Mouse (Mus musculus) left cerebral cortex, postnatal 10 days (tissue): Measurements from ENCODE around the gene Sgk1. TPM values are rescaled to one million over a fixed set of nuclear protein-coding genes. Genes with fewer than 3 reads are reported as not detected.

Experiments used
- DNase-seq, 2 experiments: peaks; one replicate each; pipeline ENCODE4 v3.0.0; 2021 to 2022; ENCODE audit warnings: low spot score in 2 of 2, mixed read lengths in 1 of 2; ENCODE audit errors: extremely low spot score in 1 of 2
- intact Hi-C: fragments of 180-260 bp; cut with DNase I; formaldehyde crosslinking; loops from one replicate; pipeline ENCODE4 v1.15.1; 2025
- total RNA-seq, 2 experiments: library from RNA; stranded (reverse); gene quantifications; 2 replicates each; pipeline ENCODE4 v1.2.3; 2021

The Sgk1 gene
- total RNA-seq, 2 experiments from 2014 or later: 70.4 to 86.9 TPM

DNA sequence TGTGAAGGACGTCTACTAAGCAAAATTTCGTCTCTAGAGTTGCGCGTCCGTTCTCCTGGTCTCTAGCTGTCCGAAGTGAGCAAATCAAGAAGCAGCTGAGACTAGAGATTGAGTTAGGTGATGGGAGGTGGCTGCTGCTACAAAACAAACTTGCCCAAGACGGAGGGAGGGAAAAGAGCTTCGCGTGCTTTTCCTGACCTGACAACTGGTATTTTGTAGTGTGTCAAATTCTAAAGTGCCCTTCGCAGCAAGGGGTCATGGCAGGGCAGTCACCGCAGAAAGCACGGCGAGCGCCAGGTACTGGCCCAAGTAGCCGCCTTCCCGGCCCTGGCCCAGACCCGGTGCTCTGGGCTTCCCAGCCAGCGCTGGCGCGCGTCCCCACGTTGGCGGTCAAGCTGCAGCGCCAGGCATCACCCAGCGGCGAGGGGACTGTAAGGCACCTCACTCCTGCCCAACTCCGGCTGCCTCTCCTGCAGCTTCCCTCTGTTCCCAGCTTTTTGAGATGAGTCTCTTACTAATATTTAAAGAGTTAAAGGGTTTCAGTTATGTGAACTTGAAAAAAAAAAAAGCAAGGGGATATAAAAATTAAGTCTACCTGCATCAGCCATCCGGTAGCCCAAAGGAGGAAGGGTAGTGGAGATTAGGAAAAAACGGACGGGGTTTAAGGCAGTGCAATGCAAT is 111.0 kb downstream of the Sgk1 start:
- DNase-seq: peak; percentile 52 to 93
- intact Hi-C loops: loop anchor here (5.0 kb wide), 3 partner anchors 216 to 391 kb away; no protein-coding TSS in a partner anchor

DNA sequence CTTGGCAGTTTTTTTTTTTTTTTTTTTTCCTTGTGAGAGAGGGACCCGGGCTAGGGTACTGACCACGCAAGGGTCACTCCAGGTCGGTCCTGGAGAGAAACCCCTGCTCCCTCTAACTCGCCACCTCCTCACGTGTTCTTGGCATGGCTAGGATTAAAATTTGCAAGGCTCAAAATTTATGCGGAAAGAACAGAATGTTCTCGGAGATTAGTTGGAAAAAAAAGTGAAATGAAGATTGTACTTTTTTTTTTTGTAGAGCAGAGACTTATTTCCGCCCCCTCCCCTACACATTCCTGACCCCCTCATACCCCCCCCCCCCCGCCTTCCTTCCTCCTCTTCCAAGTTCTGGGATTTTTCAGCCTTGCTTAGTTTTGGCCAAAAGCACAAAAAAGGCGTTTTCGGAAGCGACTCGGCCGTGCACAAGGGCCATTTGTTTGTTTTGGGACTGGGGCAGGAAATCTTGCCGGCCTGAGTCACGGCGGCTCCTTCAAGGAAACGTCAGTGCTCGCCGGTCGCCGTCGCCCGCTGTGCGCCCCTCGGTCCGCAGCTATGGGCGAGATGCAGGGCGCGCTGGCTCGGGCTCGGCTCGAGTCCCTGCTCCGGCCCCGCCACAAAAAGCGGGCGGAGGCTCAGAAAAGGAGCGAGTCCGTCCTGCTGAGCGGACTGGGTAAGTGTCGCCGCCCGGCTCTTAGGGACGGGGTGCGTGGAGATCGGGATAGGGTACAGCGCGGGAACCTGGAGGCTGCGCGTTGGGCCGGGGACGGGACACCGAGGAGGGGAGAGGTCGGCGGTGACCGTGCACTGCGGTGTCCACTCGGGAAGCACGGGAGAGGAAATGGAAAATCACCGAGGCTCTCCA is 111.8 kb downstream of the Sgk1 start:
- DNase-seq: peak in 1 of 2 experiments; percentile 90
- intact Hi-C loops: loop anchor here (2.0 to 5.0 kb wide), 4 partner anchors 109 to 391 kb away; no protein-coding TSS in a partner anchor

DNA sequence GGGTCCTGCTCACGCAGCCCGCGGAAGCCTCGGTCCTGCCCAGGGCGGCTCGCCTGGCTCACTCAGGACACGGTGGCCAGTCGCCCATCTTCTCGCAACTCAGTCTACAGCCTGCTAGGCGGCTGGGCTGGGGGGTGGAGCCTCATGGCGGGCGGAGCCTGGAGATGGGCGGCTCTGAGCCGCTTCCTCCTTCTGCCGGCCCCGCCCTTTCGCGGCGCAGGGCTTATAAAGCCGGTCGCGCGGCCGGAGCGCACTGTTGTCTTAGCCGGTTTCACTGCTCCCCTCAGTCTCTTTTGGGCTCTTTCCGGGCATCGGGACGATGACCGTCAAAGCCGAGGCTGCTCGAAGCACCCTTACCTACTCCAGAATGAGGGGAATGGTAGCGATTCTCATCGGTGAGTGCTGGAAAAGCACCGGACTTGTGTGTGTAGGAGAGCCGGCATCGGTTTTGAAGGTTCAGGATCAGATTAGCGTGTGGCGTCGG is 112.5 kb downstream of the Sgk1 start:
- intact Hi-C loops: loop anchor here (2.0 to 5.0 kb wide), 4 partner anchors 110 to 392 kb away; no protein-coding TSS in a partner anchor
- DNase-seq: peak; percentile 94 to 98

DNA sequence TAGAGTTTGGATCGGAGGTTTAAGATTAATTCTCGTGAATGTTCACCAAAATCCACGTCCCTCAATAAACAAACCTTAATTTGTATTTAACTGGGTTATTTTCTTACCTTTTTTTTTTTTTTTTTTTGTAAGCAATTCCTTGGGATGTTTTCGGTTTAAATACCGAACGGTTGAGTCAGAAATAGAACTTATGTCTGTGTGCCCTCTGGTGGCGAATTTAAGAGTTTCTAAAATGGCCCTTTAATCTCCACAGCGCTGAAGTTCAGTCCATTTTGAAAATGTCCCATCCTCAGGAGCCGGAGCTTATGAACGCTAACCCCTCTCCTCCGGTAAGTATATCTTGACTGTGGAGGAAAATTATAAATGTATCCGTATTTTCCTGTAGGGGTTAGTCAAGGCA is 113.2 kb downstream of the Sgk1 start:
- intact Hi-C loops: loop anchor here (1.0 to 2.0 kb wide), 2 partner anchors 110 to 530 kb away; no protein-coding TSS in a partner anchor
- peak; percentile 54 to 71 for DNase-seq

DNA sequence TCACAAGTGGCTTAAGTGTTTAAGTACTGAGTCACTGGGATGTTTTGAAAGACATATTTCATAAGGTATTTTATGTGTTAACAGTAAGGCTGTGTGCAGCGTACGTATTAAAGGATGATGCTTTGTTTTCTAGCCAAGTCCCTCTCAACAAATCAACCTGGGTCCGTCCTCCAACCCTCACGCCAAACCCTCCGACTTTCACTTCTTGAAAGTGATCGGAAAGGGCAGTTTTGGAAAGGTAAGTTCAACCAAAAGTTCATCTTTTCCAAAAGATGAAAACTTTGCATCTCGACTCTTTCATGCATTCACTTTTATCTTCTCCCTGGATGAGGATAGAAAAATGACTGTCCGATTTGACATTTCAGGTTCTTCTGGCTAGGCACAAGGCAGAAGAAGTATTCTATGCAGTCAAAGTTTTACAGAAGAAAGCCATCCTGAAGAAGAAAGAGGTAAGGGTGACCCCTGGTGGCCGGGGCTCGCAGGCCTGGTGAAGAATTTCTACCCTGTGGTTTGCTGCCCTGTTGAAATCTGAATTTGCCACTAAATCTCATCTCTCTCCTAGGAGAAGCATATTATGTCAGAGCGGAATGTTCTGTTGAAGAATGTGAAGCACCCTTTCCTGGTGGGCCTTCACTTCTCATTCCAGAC is 113.8 kb downstream of the Sgk1 start:
- intact Hi-C loops: loop anchor here (1.0 to 2.0 kb wide), 2 partner anchors 111 to 530 kb away; no protein-coding TSS in a partner anchor
- DNase-seq: peak; percentile 72 to 83

DNA sequence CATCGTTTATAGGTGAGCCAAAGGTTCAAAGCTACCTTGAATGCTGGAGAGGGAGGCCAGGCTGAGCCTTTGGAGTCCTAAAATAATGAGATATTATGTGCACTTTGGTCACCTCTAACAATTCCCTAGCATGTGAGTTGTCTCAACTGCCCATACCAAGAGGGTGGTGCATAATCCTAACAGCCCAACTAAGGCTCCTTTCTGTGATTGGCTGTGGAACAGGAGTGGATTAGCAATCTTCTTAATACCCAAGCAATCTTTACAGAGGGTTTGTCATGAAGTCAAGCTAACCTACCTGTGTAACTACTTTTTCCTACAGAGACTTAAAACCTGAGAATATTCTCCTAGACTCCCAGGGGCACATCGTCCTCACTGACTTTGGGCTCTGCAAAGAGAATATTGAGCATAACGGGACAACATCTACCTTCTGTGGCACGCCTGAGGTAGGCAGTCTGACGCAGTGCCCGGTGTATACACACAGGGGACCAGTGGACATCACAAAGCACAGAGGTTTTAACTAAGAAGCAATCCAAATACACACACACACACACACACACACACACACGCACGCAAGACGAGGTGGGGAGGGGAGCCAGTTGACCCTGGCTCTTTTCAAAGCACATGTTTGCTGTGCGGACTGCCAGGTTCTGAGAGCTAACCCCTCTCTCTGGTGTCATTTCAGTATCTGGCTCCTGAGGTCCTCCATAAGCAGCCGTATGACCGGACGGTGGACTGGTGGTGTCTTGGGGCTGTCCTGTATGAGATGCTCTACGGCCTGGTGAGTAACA is 114.9 kb downstream of the Sgk1 start:
- intact Hi-C loops: no loop called here
- DNase-seq: no peak

DNA sequence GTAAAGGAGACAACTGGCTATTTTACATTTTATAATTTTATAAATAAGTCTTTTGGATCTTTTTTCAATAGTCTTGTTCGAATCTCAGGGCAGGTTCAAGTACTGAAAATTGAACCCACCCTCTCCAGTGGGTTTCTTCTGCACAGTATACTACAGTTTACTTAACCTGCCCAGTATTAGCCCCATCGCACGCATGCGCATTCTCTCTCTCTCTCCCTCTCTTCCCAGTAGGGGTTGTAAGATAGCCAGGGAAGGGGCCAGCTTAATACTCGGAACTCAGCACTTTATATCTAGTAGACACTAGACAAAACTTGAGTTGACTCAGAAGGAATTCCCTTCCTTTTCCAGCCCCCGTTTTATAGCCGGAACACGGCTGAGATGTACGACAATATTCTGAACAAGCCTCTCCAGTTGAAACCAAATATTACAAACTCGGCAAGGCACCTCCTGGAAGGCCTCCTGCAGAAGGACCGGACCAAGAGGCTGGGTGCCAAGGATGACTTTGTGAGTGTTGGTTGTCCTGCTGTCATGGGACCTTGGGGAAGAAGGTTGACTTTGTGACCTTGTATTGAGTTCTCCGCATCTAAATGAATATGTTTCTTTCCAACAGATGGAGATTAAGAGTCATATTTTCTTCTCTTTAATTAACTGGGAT is 115.7 kb downstream of the Sgk1 start:
- intact Hi-C loops: no loop called here
- DNase-seq: no peak

DNA sequence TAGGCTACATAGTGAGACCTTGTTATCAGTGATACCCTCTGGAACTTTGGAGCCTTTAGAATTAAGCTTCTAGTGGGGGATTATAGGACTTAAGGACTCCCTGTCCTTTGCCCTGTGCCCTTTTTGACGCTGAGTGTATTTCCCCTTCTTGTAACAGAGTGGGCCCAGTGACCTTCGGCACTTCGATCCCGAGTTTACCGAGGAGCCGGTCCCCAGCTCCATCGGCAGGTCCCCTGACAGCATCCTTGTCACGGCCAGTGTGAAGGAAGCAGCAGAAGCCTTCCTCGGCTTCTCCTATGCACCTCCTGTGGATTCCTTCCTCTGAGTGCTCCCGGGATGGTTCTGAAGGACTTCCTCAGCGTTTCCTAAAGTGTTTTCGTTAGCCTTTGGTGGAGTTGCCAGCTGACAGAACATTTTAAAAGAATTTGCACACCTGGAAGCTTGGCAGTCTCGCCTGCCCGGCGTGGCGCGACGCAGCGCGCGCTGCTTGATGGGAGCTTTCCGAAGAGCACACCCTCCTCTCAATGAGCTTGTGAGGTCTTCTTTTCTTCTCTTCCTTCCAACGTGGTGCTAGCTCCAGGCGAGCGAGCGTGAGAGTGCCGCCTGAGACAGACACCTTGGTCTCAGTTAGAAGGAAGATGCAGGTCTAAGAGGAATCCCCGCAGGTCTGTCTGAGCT is 116.7 kb downstream of the Sgk1 start:
- intact Hi-C loops: no loop called here
- no peak for DNase-seq

DNA sequence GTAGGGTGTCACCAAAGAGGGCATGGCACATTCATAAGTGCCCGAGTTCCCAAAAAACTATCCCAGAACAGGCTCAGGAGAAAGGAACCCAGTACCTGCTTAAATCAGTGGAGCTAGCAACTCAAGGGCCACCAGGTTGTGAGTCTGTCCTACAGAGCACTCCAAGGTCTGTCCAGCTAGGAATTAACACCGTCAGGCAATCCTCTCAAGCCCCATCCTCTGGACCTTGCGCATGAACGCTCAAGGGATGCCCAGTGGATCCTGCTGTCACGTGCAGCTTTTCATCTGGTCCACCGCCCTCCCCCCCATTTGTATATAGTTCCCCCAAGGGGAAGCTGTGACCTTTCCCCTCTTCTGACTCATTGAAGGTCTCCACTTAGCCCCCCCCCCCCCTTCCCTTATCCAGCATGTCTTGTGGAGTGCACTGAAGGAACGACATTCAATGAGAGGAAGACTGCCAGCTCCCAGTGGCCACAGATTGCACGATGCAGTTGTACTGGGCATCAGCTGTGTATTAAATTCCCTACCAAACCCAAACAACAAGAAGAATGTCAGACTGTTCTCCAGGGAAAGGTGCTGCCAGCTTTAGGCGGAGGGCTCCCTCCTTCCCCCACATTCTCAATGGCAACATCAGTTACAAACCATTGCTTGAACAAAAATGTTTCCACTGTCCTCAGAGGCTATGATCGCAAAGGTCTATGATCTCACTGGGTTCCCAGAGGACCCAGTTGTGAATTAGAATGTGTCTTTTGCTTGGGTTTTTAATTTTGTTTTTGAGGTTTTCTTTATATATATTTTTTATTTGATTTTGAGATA is 118.7 kb downstream of the Sgk1 start:
- intact Hi-C loops: no loop called here
- DNase-seq: no peak

DNA sequence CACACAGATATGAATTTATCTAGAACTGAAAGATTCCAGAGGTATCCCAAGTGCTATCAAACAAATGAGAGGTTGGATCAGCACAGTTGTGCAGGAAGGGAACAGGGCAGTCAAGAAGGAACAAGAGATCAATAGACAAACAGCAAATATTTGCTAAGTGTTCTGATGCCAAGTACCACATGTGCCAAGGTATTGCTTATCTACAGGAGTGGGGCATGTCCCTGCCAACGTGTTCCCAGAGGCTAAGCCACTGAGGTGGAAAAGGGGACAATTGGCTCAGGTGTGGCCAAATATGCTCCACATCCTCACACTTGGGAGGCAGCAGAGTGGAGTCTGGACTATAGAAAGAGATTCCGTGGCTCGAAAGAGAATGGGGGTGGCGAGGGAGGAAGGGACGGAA is 119.6 kb downstream of the Sgk1 start:
- DNase-seq: no peak
- intact Hi-C loops: no loop called here

DNA sequence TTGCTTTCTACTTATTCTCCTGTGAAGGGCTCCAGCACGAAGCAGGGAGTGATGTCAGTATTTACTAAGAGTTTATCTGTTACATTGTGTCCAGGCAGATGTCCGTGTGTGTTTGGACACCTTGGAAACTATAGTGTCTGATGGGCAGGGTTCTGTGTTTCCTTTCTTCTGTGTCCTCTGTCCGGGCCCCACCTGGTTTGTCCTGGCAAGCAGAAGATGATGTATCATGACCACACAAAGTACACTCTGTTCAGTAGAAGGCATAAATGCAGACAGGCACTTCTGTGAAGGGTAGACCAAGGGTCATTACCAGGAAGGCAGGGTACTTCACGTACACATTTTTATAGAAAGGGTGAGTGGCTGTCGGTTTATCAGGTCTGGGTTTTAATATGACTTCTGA is 122.8 kb downstream of the Sgk1 start:
- intact Hi-C loops: no loop called here

DNA sequence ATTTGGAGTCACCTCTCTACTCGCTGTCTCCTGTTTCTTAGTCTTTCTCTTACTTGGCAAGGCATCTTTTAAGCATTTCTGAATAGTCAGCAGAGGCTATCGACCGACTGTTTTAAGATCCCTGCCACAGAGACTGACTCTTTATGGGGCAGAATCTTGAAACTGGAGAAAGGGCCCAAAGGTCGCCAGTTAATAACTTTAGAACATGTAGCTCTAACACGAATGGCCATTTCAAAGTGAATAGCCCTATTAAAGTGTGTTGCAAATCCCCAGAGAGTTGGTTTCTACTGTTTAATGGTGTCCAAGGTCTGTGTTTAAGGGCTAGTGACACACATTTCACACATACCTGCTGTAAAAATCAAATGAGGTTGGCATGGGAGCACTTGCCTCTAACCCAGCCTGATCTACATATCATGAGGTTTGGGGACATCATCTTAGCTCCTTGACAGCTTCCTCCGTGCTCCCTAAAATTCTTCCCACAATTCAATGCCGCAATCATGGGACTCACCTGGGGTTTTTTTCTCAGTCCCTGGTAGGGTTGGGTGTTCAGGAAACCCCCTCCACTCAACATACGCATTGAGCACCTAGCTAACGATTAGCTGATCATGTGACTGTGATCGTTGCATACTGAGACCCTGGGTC is 125.3 kb downstream of the Sgk1 start:
- DNase-seq: no peak
- intact Hi-C loops: no loop called here

More for the DNA sequence above, 122.8 kb downstream of the Sgk1 start:
- no peak for DNase-seq

DNA sequence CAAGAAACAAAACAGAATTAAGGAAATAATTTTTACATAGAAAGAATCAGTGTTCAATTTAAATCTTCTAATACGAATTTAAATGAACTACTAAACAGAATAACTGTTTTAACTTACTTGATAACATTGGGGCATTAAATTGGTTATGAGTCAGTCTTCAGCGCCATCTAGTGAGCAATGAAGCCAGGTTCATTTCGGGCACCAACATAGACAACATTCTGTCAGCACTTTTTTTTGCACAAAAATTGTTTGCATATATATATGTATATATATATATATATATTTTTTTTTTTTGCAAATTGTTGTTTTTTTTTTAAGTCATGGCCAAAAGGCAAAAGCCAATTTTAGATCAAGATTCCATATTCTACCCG is 125.8 kb downstream of the Sgk1 start:
- intact Hi-C loops: no loop called here
- DNase-seq: peak; percentile 53 to 72

DNA sequence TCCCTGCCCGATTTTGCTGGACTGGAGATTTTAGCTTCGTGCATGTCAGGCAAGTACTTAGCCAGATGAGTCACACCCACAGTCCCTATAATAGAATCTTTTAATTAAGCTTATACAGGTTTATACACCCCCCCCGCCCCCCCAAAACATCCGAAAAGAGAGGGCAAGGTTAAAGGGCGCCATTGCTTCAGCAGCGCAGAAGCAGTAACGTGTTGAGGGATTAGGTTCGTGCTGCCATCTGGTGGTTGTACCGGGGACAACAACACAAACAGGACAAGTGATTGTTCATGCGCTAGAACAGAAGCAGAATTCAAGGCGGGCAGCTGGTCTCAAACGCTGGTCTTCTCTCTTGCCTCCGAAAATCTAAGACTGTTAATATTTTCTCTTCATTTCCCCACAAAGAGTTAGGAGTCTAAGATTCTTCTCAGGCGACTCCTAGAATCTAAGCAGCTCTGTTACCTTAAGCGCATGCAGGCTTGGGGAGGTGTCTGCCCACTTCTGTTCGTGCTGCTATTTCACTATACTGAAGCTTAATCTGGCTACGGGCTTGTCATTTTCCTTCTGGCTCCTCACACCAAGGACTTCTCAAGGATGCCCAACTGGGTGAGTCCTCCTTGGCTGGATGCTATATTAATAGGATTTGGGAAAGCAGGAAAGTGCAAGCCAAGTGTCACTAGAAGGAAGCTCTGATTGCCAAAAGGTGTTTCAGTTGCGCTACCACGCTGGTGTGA is 128.3 kb downstream of the Sgk1 start:
- intact Hi-C loops: loop anchor here (1.0 kb wide), 1 partner anchor 627 kb away; no protein-coding TSS in a partner anchor
- DNase-seq: peak; percentile 82 to 83

DNA sequence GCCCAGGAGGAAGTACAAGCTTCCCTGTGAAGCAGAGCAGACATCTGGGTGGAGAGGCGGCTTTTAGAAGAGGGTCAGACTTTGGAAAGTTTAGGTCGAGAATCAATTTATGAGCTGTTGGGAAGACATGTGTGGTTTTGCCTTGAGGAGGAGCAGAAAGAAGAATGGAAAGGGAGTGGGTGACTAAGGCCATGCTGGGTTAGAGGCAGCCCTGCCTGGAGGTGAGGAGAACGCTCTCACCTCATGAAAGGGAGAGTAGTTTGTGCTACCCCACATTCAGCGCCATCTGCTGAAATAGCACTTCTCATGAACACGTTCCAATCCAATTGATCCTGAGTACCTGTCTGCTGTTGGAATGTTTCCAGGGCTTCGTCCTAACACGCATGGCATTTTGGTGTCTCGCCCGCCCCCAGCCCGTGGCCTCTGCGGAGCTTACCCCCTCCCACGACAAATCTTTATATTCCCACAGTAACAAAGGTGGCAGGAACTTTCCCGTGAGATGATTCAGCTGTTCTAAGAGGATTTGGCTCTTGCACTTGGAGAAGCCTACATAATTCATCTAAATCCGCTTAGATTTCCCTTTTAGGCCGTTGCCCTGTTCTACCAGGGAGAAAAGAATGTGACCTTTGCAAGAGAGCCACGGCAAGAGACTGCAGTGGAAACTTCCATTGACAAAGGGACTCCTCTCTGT is 135.6 kb downstream of the Sgk1 start:
- DNase-seq: no peak
- intact Hi-C loops: no loop called here
